Mouse (Mus musculus) thymus, postnatal 25 days (tissue): ENCODE measurements around the gene Aqp5.

Source experiments
- DNase-seq: peaks from one replicate; pipeline ENCODE4 v3.0.0; 2022

Gene Aqp5

GRCm38 (mm10) chr15:99643832-99644231, 53.2 kb downstream of the Aqp5 start:
- no peak for DNase-seq
